Mouse (Mus musculus) embryonic facial prominence, embryonic 14.5 days (tissue): ENCODE measurements around the gene Zfp811. TPM values are rescaled to one million over a fixed set of nuclear protein-coding genes. Genes with fewer than 3 reads are reported as not detected.

Experiments used
- polyA plus RNA-seq: library from polyadenylated mRNA; unstranded; fragments of >200 nt; fragmentation: Nextera tagmentation; extraction: Ambion mirVana; gene quantifications from 2 replicates; pipeline ENCODE4 v1.2.1, GENCODE M21; 2014

Zfp811 gene
- polyA plus RNA-seq, 1 experiment from 2014 or later: 2.8 TPM

Other genes starting within 250 kb of the Zfp811 start
- gene Cyp4f37, start 188.6 kb downstream of the Zfp811 start, polyA plus RNA-seq: not detected in 2 replicates
- gene Cyp4f40, start 151.0 kb downstream of the Zfp811 start, polyA plus RNA-seq: not detected in 2 replicates
- 0.71 and 0.75 TPM in 2 replicates for gene Cyp4f15, start 124.3 kb downstream of the Zfp811 start, polyA plus RNA-seq
- 39.8 and 53.0 TPM in 2 replicates for gene Zfp871, start 21.6 kb downstream of the Zfp811 start, polyA plus RNA-seq
- gene Zfp799, start 20.3 kb upstream of the Zfp811 start, polyA plus RNA-seq: 14.5 and 15.4 TPM in 2 replicates
- gene Zfp870, start 81.7 kb upstream of the Zfp811 start, polyA plus RNA-seq: 8.7 and 8.9 TPM in 2 replicates
- gene Cyp4f14, start 107.4 kb upstream of the Zfp811 start, polyA plus RNA-seq: not detected in 2 replicates
- 11.6 and 12.8 TPM in 2 replicates for gene Cyp4f13, start 137.5 kb upstream of the Zfp811 start, polyA plus RNA-seq
- gene Zfp472, start 155.9 kb upstream of the Zfp811 start, polyA plus RNA-seq: 9.0 and 11.3 TPM in 2 replicates
- gene Zfp952, start 183.2 kb upstream of the Zfp811 start, polyA plus RNA-seq: 9.4 and 10.7 TPM in 2 replicates
- 8.6 and 12.8 TPM in 2 replicates for gene Zfp763, start 223.5 kb upstream of the Zfp811 start, polyA plus RNA-seq